Mouse (Mus musculus) frontal cortex, postnatal 36 days (tissue): ENCODE measurements around the gene Zfp592.
A peak's percentile ranks its signal among the peaks of the same experiment; 100 is the strongest.

Source experiments
- DNase-seq, 2 experiments: peaks; one replicate each; pipeline ENCODE4 v3.0.0; 2022; ENCODE audit warnings: low spot score in 2 of 2

Zfp592 gene

DNA sequence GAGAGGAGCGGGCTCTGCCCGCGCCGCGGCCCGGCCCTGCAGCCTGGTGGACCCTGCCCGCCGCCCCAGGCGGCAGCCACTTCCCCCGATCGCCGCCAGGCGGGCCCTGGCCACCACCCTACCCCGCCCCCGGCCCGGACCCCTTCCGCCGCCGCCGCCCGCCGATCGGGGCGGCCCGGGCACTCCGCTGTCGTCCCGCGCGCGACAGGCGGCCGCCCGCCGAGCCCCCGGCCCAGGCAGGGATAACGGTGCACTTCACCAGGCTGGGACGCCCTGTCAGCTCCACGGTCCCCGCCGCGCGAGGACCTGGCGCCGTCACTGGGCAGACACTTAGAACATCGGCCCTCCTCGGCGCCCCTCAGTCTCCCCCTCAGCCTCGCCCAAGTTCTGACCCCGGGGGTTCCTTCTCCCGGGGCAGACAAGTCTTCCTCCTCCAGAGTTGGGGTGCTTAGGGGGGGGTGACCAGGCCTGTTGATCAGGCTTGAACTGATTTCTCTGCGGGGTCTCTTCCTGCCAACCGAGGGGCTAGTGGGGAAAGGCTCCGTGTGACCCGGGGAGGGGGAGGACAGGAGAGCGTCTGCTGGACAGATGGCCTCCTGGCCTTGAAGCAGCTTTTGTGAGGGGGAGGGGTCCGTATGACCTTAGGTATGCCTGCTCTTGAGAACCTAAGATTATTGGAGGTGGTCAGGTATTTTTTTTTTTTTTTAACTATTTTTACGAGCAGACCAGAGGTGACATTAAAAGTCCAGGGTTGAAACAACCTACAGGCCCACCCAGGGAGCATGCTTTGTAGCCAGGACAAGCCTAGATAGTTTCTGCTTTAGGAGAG is 567 bp downstream of the Zfp592 start:
- peak in 1 of 2 experiments; percentile 35 for DNase-seq

DNA sequence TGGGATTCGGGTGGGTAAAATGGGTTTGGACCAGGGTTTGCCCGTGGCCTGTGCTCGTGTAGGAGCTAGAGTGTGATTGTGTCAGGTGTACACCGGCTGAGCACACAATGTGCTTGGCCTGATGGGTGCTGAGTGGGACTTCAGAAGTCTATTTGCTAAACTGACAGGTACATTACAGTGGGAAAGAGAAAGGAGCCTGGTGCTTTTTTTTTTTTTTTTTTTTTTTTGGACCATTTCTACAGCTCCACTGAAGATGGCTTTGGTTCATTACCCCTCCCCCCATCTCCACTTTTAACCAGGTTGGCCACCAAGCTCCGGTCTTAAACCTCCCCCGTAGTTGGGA is 1.2 kb downstream of the Zfp592 start:
- DNase-seq: no peak

DNA sequence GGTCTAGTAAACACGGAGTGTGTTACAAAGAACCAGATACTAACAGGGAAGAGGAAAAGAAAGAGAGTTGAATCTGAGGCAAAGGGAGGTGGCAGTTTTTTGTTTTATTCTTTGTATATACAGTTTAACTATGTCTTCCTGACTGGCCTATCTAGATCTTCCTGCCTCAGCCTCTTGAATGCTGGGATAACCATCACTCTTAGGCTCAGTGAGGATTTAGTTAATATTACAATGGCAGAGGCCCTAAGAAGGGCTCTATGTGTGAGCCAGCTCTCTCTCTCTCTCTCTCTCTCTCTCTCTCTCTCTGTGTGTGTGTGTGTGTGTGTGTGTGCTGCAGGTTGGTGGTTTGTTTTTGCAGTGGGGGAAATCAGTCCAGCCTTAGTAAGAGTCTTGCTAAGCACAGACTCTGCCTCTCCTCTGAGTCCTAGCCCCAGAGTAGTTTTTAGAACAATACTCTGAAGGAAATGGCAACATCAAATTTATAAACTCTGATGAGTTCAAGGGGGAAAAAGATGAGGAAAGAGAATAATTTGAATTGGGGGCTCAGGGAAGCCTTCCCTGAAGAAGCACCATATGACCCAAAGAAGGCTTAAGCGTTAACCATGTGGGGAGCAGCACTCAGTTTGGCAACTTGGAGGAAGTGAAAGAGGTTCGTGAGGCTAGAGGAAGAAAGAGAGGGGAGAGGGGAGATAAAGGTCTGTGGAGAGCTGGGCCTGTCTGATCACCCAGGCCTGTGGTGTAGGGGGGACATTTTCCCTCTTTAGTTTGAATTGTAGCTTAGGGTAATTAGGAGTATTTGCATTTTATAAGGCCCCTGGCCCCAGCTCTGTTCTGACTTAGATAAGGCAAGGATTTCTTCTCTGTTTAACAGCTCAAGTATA is 2.0 kb downstream of the Zfp592 start:
- DNase-seq: no peak

DNA sequence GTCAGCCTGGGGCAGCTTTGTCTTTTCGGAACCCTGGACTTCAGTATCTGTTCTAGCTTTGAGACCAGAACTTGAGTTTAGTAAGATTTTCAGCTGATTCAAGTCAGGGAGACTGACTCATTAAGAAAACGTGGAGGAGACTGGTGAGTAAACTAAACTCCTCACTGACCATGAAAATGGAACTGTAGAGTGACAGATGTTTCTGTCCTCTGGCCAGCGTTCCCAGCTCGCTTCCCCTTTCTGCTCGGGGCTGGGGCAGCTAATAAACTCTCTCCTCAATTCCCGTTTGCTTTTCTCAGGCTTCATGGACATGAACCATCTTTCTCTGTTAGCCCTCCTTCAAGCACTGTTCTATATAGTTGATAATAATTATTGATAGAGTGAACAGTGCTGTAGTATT is 4.3 kb downstream of the Zfp592 start:
- no peak for DNase-seq

DNA sequence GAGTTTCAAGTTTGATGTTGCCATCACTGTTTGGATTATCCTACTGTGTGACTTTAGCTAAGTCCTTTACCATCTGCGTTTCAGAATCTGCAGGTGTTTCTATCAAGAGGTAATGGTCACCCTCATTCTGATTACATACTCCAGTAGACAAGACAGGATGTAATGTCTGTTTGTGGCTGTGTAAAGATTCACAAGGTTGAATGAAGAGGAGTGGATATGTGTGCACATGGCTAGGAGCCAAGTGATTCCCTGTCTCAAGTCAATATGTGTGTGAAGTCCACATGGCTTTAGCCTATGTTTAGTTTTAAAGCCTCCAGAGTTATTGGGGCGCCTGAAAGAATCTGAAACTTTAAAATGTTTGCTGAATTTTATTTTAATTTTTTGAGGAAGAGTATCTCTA is 6.1 kb downstream of the Zfp592 start:
- no peak for DNase-seq

DNA sequence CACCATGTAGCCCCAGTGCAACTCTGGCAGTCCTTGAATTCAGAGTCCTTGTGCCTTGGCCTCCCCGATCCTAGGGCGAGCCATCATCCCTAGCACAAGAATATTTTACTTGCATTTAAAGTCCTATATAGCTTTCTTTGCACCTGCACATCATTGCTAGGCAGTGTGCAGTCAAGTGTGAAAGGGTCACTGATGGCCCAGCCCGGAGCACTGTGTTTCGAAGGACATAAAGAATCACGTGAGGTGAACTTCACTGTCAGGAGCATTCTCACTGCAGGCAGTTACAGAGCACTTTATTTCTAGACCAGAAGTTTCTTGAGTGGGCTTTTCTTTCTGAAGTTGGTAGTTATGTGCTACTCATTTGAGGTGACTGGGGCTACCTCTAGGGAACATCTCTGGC is 8.4 kb downstream of the Zfp592 start:
- no peak for DNase-seq

DNA sequence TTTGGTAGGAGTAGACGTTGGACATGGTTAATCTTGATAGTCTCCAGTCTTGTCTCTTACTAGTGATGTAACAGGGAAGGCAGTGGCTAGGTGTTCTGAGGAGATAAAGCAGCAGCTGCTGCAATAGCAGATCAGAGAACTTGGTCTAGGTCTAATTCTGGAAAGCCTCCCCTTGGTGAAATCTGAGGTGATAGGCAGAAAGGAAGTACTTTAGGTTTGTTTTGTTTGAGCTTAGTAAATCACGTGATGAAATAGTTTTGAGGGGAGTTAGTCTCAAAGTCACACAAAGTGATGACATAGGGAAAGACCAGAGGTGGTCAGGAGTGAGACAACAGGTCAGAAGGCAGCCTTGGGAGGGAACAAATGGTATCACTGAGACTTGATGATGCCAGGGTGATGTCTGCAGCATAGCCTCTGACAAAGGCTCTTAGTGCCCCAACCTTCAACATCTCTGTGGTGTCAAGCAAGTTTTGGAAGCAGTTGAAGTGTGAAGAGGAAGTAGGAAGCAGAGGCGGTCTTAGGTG is 11.1 kb downstream of the Zfp592 start:
- DNase-seq: no peak

DNA sequence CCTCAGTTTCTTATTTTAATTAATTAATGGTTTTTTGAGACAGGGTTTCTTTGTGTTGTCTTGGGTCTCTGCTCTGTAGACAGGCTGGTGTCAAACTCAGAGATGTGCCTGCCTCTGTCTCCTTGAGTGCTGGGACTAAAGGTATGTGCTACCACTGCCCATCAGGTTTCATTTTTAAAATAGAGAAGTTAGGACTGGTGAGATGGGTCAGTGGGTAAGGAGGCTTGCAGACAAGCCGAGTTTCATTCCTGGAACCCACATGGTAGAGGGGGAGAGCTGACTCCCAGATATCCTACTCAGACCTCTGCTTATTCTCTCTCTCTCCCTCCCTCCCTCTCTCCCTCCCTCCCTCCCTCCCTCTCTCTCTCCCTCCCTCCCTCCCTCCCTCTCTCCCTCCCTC is 12.5 kb downstream of the Zfp592 start:
- DNase-seq: no peak

DNA sequence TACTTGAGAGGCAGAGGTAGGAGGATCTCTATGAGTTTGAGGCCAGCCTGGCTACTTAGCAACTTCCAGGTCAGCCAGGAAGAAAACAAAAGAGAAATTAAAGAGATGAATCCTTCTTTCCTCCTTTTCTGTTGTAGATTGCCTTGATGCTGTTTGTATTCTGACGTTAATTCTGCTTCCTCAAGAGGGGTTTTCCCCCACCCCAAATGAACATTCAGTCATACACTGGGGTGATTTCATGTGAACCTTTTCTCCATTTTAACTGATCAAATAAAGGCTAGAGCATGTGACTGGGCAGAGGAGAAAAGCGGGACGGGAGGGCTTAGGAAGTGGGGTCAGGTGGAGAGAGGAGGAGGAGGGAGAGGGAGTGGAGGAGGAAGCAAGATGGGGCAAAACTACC is 14.8 kb downstream of the Zfp592 start:
- no peak for DNase-seq

DNA sequence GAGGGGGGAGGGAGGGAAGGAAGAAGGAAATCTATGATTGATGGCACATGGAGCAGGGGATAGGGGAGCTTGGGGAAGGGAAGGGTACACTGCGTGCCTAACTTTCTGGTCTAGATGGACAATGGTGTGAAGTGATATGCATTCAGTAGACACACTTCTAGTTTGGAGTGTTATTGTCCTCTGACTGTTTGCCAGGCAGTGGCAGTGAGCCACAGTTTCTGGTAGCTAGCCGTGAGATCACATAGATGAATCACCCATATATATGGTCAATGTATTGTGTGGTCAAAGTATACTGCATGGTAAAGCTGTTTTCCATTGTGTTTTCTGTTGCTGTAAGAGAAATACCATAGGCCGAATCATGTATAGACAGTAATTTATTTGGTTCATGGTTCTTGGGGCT is 18.1 kb downstream of the Zfp592 start:
- DNase-seq: no peak

DNA sequence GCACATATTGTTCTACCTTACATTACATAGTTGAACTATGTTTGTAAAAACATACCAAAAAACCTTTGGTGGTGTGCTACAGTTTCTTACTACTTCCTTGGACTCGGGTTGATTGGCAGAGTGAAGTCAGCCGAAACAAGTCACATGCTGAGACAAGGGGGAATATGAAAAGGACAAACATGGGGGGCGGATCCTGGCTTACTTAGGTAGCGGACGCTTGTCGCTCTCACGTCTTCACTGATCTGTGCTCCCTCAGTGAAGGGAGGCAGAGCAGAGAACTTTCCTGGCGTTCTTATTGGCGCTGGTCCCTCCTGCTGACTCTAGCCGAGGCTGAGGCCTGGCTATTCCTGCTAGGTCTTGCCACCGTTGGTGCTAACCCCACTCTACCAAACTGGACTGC is 26.8 kb downstream of the Zfp592 start:
- DNase-seq: no peak

DNA sequence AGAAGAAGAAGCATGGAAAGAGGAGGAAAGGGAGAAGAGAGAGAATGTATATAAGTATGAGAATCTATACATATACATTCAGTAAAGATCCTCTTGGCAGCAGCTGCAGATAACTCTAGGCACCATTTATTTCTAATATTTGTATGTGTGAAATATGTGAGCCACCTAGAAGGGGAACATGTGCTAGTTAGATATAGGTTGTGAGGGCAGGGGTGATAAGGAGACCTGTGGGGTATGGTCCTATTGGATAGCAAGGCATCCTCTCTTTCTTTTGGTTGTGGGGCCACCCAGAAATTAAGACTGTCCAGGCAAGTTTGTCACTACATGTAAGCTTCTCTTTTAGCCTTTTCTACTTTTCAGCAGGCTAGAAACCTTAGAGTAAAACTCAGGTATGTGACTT is 29.2 kb downstream of the Zfp592 start:
- no peak for DNase-seq

DNA sequence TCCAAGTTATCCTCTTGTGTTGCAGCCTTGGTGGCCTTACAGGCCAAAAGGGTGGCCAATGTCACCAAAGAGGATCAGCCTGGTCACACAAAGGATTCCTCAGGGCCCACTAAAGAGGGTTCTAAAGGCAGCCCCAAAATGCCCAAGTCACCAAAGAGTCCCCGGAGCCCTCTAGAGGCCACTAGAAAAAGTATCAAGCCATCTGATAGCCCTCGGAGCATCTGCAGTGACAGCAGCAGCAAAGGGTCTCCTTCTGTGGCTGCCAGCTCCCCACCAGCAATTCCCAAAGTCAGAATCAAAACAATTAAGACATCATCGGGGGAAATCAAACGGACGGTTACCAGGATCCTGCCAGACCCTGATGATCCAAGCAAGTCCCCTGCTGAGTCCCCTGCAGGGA is 30.6 kb downstream of the Zfp592 start:
- no peak for DNase-seq

DNA sequence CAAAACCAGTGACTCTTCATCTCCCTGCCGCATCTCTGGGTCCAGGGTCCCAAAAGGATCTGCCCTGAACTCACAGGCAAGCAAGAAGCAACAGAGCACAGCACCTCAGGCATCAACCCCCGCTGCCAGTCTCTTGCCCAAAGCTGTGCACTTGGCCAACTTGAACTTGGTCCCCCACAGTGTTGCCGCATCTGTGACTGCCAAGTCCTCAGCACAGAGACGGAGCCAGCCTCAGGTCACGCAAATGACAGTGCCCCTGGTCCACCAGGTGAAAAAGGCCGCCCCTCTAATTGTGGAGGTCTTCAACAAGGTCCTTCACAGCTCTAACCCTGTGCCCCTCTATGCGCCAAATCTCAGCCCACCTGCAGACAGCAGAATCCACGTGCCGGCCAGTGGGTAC is 31.2 kb downstream of the Zfp592 start:
- no peak for DNase-seq

DNA sequence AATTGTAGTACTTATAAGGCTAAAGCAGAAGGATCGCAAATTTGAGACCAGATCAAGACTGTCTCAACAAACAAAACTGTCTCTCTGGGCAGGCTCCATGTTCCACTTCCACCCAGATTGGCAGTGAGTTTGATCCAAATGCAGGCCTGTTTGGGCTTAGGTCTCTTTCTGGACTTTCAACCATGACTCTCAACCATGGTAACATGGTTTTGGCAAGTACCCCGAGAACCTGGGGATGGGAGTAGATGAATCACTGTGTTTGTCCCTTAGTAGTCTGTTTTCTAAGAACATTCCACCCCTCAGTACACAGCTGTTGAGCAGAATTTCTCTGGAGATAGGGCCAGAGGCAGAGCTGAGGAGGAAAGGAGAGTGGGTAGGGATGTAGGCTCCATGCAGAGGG is 32.3 kb downstream of the Zfp592 start:
- DNase-seq: no peak

DNA sequence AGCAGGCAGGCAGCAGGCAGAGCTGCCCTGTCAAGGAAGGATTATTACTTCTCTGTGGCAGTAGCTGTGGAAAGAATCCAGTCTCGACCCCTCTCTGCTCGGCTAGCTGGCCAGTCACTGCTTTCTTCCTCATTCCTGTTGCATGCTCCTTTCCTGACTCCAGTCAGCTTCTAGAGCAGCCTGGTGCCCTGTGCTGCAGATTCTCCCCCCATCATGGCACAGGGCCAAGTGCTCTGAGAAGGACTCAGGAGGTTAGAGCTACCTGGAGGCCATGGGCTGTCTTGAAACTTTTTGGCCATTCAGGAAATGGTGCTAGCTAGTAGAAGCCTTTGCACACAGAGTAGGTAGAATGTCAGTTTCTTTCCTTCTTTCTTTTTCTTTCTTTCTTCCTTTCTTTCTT is 46.2 kb downstream of the Zfp592 start:
- DNase-seq: no peak

DNA sequence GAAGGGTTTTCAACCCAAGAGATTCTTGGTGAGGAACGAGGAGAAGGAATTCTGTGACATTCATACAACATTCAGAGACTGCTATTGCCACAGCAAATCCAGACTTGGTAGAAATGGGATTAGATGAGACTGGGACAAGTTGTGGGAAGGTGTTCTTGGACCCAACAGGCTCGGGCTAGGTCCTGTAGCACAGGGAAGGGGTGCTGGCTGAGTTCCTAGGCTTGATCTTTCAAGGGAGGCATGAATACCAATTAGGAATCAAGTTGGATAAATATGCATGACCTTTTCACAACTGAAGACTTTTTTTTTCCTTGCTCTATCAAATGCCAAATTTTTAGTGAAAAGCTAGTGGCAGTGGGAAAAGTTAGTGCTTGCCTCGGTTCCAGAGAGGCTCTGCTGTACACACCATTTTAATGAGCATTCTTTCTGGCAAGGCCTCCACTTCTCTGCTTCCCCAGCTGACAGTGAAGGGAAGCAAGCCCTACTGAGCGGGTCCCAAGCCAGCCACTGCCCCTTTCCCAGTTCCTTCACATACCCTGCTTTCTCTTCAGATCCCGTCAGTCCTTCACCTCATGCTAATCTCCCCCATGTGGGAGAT is 49.6 kb downstream of the Zfp592 start:
- DNase-seq: peak in 1 of 2 experiments; percentile 24

DNA sequence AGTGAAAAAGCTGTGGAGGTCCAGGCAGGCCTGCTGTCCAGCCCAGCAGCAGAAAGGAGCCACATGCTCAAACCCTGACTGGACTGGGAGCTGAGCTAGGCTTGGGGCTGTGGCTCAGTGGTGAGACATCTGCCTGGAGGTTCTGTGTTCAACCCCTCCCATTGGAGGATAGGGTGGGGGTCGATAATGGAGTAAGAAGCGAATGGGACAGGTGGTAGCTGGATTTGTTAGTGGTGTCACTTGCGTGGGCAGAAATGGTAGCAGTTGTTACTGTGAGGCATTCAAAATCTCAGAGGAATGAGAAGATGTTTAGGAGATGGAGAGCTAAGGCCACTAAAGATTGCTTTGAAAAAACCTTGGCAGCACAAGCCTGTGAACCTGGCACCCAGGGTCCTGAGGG is 54.4 kb downstream of the Zfp592 start:
- DNase-seq: no peak

DNA sequence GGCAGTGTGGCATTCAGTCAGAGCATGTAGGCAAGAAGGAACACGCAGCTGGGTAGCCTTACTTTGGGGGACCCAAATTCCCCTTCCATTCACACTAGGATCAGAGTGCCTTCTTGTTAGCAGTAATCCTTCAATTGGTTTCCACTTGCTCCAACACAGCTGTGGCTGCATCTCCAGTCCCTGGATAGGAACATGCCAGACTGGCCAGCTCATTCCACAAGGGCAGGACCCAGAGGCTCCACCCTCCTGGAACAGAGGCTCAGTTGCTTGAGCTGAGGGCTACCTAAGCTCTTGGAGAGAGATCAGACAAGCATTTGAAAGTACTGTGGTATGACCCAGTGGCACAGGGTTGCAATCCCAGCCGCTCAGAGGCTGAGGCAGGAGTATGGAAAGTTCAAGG is 55.0 kb downstream of the Zfp592 start:
- DNase-seq: no peak

DNA sequence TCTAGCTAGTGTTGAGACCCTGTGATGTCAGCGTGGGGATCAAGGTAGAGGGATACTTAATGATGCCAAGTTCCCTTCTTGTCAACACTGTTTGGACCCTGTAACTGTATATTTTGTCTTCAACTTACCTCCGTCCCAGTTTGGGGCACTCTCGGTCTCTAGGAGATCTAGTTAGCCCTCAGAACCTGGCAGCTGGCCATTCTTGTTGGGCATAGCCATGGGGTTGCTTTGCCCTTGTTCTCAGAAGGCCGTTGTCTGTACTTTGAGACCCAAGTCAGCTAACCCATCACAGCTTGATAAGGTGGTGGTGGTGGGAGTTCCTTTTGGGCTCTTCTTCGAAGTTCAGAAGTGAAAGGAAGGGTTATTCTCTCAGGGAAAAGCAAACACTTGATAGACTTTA is 56.5 kb downstream of the Zfp592 start:
- no peak for DNase-seq

DNA sequence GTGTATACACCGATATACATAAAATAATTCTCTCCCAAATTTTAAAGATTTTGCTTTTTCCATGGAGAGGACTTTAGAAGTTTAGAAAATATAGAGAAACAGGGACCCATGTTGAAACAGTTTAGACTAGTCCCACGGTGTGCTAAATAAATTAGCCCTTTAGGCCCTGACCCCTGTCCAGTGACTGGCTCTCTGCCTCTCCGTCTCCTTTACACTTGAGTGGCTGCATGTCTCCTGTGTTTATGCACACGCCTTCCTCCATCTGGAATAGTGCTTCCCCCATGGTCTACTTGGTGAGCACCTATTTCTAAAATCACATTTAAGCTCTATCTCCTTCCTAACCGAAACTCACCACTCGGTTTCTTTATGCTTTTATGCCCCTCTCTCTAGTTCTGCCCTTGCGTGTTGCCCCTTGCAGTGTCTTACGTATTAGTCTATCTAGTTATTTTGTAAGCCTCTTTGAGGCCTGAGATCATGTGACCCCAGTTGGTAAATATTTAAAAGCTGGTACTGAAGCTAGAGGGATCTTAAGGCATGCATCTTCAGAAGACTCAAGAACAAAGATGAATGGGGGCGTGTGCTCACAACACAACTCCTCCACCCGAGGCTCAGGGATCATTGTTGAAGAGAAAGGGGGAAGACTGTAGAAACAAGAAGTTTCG is 62.4 kb downstream of the Zfp592 start:
- DNase-seq: no peak

DNA sequence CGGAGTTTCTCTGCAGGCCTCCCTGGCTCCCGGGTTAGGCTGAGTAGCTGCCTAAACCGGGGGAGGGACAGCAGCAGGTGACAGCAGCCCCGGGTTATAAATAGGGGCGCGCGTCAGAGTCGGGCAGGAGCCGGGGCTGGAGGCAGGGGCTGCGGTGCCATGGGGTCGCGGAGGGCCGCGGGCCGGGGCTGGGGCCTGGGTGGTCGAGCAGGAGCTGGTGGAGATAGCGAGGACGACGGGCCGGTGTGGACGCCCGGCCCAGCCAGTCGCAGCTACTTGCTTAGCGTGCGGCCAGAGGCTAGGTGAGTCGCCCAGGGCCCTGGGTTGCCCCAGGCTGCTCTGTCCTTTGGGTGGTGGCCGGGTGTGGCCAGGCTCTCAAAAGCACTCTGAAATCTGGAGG is 64.0 kb downstream of the Zfp592 start, which contains the start of gene Alpk3:
TSS of gene Alpk3 (plus strand) at position 130 of the 400 bp plus-strand sequence.
- DNase-seq: no peak
